Mouse (Mus musculus) T-helper 2 cell (primary cell): ENCODE results near the gene Chaf1b.

ENCODE experiments used
- in situ Hi-C: fragments of 300-600 bp; cut with MboI, MseI; formaldehyde crosslinking; loops from one replicate; pipeline ENCODE4 v1.15.1; 2025; ENCODE audit warnings: high pct_unique_total_duplicates

The Chaf1b gene

GRCm38 (mm10) chr16:93883423-93884085 is at the start of gene Chaf1b:
TSS of gene Chaf1b (plus strand) at chr16:93883901.
- in situ Hi-C loops, result loop anchor here (25.0 kb wide), 1 partner anchor 1821 kb away; the partner anchor contains the start of genes Gm49711, Mrps6 and Slc5a3

GRCm38 (mm10) chr16:93834076-93834475 is 49.6 kb upstream of the Chaf1b start:
- in situ Hi-C loops, result no loop called here

- in situ Hi-C loops, result no loop called here
Observed at GRCm38 (mm10) chr16:93839049-93839448, 44.7 kb upstream of the Chaf1b start.

GRCm38 (mm10) chr16:93850527-93850926 is 33.2 kb upstream of the Chaf1b start:
- in situ Hi-C loops, result no loop called here

- in situ Hi-C loops, result no loop called here
Observed at GRCm38 (mm10) chr16:93859967-93860366, 23.7 kb upstream of the Chaf1b start.

- in situ Hi-C loops, result no loop called here
Observed at GRCm38 (mm10) chr16:93860686-93861085, 23.0 kb upstream of the Chaf1b start.

GRCm38 (mm10) chr16:93874841-93875240 is 8.9 kb upstream of the Chaf1b start:
- in situ Hi-C loops, result loop anchor here (25.0 kb wide), 1 partner anchor 1813 kb away; the partner anchor contains the start of genes Gm49711, Mrps6 and Slc5a3

GRCm38 (mm10) chr16:93877612-93878380 is 5.9 kb upstream of the Chaf1b start:
- in situ Hi-C loops, result loop anchor here (25.0 kb wide), 1 partner anchor 1815 kb away; the partner anchor contains the start of genes Gm49711, Mrps6 and Slc5a3

GRCm38 (mm10) chr16:93884086-93884721 is 503 bp downstream of the Chaf1b start:
- in situ Hi-C loops, result loop anchor here (25.0 kb wide), 1 partner anchor 1822 kb away; the partner anchor contains the start of genes Gm49711, Mrps6 and Slc5a3

- in situ Hi-C loops, result loop anchor here (25.0 kb wide), 1 partner anchor 1822 kb away; the partner anchor contains the start of genes Gm49711, Mrps6 and Slc5a3
Observed at GRCm38 (mm10) chr16:93884722-93885113, 1.0 kb downstream of the Chaf1b start.

GRCm38 (mm10) chr16:93888481-93888880 is 4.8 kb downstream of the Chaf1b start:
- in situ Hi-C loops, result loop anchor here (25.0 kb wide), 1 partner anchor 1826 kb away; the partner anchor contains the start of genes Gm49711, Mrps6 and Slc5a3

GRCm38 (mm10) chr16:93890948-93891604 is 7.4 kb downstream of the Chaf1b start:
- in situ Hi-C loops, result loop anchor here (25.0 kb wide), 1 partner anchor 1829 kb away; the partner anchor contains the start of genes Gm49711, Mrps6 and Slc5a3

GRCm38 (mm10) chr16:93893285-93893684 is 9.6 kb downstream of the Chaf1b start:
- in situ Hi-C loops, result loop anchor here (25.0 kb wide), 1 partner anchor 1831 kb away; the partner anchor contains the start of genes Gm49711, Mrps6 and Slc5a3

GRCm38 (mm10) chr16:93903027-93903426 is 19.3 kb downstream of the Chaf1b start:
- in situ Hi-C loops, result no loop called here

- in situ Hi-C loops, result no loop called here
Observed at GRCm38 (mm10) chr16:93906156-93907014, 22.7 kb downstream of the Chaf1b start.

GRCm38 (mm10) chr16:93907761-93908160 is 24.1 kb downstream of the Chaf1b start:
- in situ Hi-C loops, result no loop called here

GRCm38 (mm10) chr16:93908196-93908595 is 24.5 kb downstream of the Chaf1b start:
- in situ Hi-C loops, result no loop called here

- in situ Hi-C loops, result no loop called here
Observed at GRCm38 (mm10) chr16:93909936-93910335, 26.2 kb downstream of the Chaf1b start.

- in situ Hi-C loops, result no loop called here
Observed at GRCm38 (mm10) chr16:93910735-93911665, 27.3 kb downstream of the Chaf1b start.
